Mouse (Mus musculus): ENCODE measurements around the gene Cbr2. TPM values are rescaled to one million over a fixed set of nuclear protein-coding genes. Genes with fewer than 3 reads are reported as not detected.
"Not testable (repeated sequence)": the region's sequence is repeated elsewhere in the genome, so short reads cannot be mapped to it uniquely, and the experiment has no call there.

Cbr2 gene
- 27.8 and 30.7 TPM in 2 replicates for polyA plus RNA-seq (2011; ENCODE audit: insufficient read length, low read depth, missing spikeins)

DNA sequence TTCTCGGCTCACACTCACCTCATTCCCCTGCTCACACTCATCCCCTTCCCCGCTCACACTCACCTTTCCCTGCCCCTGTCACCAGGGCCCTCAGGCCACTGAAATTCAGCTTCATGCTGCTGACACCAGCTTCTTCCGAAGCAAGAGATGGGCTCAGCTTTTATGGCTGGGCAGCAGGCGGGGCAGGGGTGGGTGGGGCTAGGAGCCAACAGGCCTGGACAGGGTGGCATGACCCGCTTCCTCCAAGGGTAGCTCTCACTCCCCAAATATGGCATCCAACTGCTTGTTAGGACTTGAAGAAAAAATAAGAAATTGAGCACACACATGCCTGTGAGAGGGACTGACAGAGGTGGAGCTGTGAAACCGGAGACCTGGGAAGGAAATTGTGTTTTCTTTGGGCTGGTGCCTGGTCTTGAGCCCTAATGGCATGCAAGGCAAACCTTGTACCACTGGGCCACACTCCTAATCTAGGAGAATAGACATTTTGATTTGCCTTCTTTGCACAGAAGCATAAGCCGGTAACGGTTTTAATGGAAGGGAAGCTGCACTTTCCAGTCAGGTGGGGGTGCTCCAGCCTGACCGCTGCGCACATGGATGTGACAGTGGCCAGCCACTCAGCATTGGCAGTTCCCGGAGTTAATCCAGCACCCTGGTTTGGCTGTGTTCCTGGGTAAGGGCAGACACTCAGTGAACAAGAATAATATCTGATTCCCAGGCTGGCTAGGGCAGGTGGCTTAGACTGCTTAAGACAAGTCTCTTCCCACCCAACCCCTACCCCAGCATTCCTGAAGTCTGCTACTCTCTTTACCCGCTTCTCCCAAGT, at the start of gene Cbr2:
TSS of gene Cbr2 (minus strand) at position 257 of the 823 bp plus-strand sequence.
- Histone ChIP-seq H3K4me1 (ENCODE audit: control insufficient read depth, insufficient read depth, low read length) (peaks cover 6% of the 10 kb centered on the region), H3K27ac (ENCODE audit: insufficient read depth, low read length) (peak within 1 kb of the TSS; percentile 18; the same call in 1 of the 2 replicates), H3K4me3 (ENCODE audit: insufficient read depth, low read length) (no peak within 1 kb of the TSS)
- TF ChIP-seq CTCF (IDR thresholded peaks at IDR 0.05; ENCODE audit: borderline replicate concordance, insufficient read depth, low read length) (no peak), POLR2A (IDR thresholded peaks at IDR 0.05; ENCODE audit: low read depth, low read length) (peak; percentile 62; the same call in 1 of the 2 replicates)

DNA sequence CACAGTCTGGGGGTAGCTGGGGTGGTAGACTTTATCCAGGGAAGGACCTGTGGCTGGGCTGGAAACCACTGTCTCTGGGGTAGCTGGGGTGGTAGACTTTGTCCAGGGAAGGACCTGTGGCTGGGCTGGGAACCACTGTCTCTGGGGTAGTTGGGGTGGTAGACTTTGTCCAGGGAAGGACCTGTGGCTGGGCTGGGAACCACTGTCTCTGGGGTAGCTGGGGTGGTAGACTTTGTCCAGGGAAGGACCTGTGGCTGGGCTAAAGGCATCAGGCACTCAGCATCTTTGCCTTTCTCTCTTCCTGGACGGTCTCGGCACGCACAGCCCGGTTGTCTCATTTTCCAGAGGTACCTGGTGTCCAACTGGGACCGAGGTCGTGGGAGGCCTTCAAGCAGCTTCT, 49.4 kb upstream of the Cbr2 start:
- H3K4me1 ChIP-seq (ENCODE audit: control insufficient read depth, insufficient read depth, low read length); H3K27ac ChIP-seq (ENCODE audit: insufficient read depth, low read length); H3K4me3 ChIP-seq (ENCODE audit: insufficient read depth, low read length): not testable (repeated sequence)

DNA sequence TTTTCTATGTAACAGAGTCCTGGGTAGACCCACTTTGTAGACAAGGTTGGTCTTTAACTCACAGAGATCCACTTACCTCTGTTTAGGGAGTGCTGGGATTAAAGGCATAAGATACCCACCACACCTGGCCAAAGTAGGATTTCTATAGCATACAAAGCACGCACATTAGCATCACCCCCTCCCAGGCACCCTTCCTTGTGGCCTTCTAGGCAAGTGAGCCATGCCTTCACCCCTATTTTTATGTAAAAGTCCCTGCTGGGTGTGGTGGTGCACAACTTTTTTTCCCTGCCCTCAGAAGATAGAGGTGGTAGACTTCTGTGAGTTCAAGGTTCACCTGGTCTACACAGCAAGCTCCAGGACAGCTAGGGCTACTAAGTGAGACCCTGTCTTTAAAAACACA, 48.0 kb upstream of the Cbr2 start:
- no peak overlapping the region for H3K27ac ChIP-seq (ENCODE audit: insufficient read depth, low read length)
- no peak for TF ChIP-seq POLR2A (IDR thresholded peaks at IDR 0.05; ENCODE audit: low read depth, low read length)
- no peak for TF ChIP-seq CTCF (IDR thresholded peaks at IDR 0.05; ENCODE audit: borderline replicate concordance, insufficient read depth, low read length)
- H3K4me1 ChIP-seq (ENCODE audit: control insufficient read depth, insufficient read depth, low read length): no peaks in the 10 kb centered on the region
- H3K4me3 ChIP-seq (ENCODE audit: insufficient read depth, low read length): no peak overlapping the region

DNA sequence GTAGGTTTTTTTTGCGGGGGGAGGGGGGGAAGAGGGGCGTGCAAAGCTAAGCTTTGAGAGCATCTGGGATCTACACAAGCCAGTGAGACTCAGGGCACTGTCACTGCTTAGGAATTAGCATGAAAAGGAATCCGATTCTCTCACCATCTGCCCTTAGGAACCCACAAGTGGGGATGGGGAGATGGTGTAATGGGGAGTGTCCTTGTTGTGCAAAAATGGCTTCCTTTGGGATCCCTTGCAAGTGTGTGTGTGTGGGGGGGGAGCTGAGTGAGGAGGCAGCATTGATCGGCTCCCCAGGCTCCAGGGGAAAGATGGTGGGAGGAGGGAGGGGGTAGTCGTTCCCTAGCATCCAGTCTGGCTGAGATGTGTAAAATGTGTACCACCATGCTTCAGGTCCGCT, 45.2 kb upstream of the Cbr2 start:
- TF ChIP-seq CTCF (IDR thresholded peaks at IDR 0.05; ENCODE audit: borderline replicate concordance, insufficient read depth, low read length): no peak
- no peak for TF ChIP-seq POLR2A (IDR thresholded peaks at IDR 0.05; ENCODE audit: low read depth, low read length)
- peaks cover 2% of the 10 kb centered on the region; the same call in 1 of the 2 replicates for H3K4me1 ChIP-seq (ENCODE audit: control insufficient read depth, insufficient read depth, low read length)
- H3K27ac ChIP-seq (ENCODE audit: insufficient read depth, low read length): no peak overlapping the region
- H3K4me3 ChIP-seq (ENCODE audit: insufficient read depth, low read length): no peak overlapping the region

DNA sequence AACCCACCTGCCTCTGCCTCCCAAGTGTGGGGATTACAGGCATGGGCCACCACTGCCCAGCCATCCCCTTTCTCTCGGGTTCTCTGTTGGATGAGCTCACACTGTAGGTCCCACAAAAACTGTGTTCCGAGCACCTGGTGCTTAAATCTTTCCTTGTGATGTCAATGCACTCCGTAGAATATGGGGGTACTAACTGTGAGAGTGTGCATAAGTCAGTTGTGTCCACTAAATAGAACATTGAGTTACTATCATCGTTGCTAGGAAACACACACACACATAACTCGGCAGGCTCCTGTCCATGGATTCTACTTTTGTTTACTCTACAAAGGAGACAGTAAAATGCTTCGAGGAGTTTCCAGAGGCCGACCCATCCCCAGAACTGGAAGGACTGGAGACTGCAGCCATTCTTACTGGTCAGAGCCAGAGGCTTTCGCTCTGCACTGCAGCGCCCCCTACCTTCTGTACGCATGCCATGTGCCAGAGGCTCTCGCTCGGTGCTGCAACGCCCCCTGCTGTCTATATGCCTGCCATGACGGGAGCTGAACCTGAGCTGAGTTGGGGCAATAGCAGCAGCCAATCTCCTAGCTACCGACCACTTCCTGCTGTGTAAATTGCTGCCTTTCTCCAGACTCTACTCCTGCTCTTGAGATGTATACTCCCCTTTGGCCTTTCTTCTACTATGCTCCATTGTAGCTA, 44.0 kb upstream of the Cbr2 start:
- Histone ChIP-seq H3K27ac (ENCODE audit: insufficient read depth, low read length) (no peak overlapping the region), H3K4me1 (ENCODE audit: control insufficient read depth, insufficient read depth, low read length) (peaks cover 2% of the 10 kb centered on the region; the same call in 1 of the 2 replicates), H3K4me3 (ENCODE audit: insufficient read depth, low read length) (no peak overlapping the region)
- peak; percentile 100 for TF ChIP-seq CTCF (IDR thresholded peaks at IDR 0.05; ENCODE audit: borderline replicate concordance, insufficient read depth, low read length)
- no peak for TF ChIP-seq POLR2A (IDR thresholded peaks at IDR 0.05; ENCODE audit: low read depth, low read length)

DNA sequence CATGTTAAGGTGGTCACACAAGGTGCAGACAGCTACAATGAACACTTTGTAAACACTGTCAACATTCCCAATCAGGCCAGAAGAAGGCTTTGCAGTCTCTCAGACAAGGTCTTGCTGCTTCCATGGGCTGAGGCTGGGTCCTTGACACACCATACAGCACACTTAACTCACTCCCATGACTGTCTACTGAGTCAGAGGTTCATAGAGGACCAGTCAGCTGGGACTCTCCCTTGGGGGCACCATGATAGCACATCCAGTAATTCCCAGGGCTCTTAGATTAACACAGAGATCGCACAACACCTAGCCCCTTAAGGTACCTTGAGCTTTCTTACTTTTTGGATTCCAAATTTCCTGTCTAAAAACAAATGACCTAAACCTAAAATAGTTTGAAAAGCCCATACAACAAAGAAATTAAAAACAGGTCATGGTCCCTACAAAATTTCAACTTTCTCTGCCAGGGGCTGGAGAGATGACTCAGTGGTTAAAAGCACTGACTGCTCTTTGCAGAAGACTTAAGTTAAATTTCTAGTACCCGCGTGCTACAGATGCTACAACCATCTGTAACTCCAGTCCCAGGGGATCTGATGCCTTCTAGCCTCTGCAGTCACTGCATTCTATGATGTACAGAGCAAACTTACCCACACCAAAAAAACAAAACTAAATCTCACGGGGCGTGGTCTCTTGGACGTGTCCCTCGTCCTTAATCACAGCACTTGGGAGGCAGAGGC, 41.7 kb upstream of the Cbr2 start:
- H3K4me3 ChIP-seq (ENCODE audit: insufficient read depth, low read length): no peak overlapping the region
- no peak overlapping the region for H3K27ac ChIP-seq (ENCODE audit: insufficient read depth, low read length)
- no peak for TF ChIP-seq CTCF (IDR thresholded peaks at IDR 0.05; ENCODE audit: borderline replicate concordance, insufficient read depth, low read length)
- no peak for TF ChIP-seq POLR2A (IDR thresholded peaks at IDR 0.05; ENCODE audit: low read depth, low read length)
- H3K4me1 ChIP-seq (ENCODE audit: control insufficient read depth, insufficient read depth, low read length): peaks cover 2% of the 10 kb centered on the region; the same call in 1 of the 2 replicates

DNA sequence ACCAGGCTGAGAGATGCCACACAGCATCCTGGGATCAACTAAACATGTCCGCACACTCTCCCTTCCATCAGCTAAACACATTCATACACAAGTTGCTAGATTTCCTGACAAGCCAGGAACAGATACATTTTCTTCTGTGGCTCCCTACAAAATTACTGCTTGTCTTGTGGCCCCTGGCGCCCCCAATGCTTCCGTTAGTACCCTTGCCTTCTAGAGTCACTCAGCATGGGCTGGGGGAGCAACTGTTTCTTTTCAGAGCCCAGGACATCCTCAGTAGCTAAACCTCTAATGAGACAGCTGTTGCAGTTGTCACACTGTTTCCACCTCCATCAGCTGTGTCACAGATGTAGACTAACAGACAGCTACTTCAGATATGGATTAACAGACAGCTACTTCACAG, 40.8 kb upstream of the Cbr2 start:
- TF ChIP-seq POLR2A (IDR thresholded peaks at IDR 0.05; ENCODE audit: low read depth, low read length) (no peak), CTCF (IDR thresholded peaks at IDR 0.05; ENCODE audit: borderline replicate concordance, insufficient read depth, low read length) (no peak)
- Histone ChIP-seq H3K4me3 (ENCODE audit: insufficient read depth, low read length) (no peak overlapping the region), H3K27ac (ENCODE audit: insufficient read depth, low read length) (no peak overlapping the region), H3K4me1 (ENCODE audit: control insufficient read depth, insufficient read depth, low read length) (peaks cover 2% of the 10 kb centered on the region; the same call in 1 of the 2 replicates)

DNA sequence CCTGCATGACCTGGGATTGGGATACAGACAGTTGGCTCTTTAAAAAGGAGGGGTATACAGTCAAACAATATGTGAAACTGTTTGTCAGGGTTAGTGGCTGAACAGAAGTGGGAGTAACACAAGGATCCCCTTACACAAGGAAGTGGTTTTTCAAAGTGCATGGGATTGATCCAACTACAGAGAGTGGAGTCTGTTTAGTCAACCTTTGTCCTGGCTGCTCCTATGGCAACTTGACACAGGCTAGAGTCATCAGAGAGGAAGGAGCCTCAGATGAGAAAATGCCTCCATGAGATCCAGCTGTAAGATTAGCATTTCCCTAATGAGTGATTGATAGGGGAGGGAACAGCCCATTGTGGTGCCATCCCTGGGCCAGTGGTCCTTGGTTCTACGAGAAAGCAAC, 36.3 kb upstream of the Cbr2 start:
- Histone ChIP-seq H3K4me1 (ENCODE audit: control insufficient read depth, insufficient read depth, low read length) (no peaks in the 10 kb centered on the region), H3K27ac (ENCODE audit: insufficient read depth, low read length) (no peak overlapping the region), H3K4me3 (ENCODE audit: insufficient read depth, low read length) (no peak overlapping the region)
- TF ChIP-seq CTCF (IDR thresholded peaks at IDR 0.05; ENCODE audit: borderline replicate concordance, insufficient read depth, low read length): no peak

DNA sequence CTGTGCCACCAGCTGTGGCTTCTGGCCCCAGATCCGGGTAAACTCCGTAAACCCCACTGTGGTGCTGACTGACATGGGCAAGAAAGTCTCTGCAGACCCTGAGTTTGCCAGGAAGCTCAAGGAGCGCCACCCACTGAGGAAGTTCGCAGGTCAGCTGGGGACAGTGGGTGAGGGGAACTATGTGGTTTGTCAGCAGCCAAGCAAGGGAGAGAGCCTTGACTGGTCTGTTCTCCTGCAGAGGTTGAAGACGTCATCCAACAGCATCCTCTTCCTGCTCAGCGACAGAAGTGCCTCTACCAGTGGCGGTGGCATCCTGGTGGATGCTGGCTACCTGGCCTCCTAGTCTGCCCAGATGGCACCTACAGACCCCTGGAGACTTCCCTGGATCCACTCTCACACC, 35.1 kb upstream of the Cbr2 start:
- not testable (repeated sequence) for H3K4me3 ChIP-seq (ENCODE audit: insufficient read depth, low read length)

DNA sequence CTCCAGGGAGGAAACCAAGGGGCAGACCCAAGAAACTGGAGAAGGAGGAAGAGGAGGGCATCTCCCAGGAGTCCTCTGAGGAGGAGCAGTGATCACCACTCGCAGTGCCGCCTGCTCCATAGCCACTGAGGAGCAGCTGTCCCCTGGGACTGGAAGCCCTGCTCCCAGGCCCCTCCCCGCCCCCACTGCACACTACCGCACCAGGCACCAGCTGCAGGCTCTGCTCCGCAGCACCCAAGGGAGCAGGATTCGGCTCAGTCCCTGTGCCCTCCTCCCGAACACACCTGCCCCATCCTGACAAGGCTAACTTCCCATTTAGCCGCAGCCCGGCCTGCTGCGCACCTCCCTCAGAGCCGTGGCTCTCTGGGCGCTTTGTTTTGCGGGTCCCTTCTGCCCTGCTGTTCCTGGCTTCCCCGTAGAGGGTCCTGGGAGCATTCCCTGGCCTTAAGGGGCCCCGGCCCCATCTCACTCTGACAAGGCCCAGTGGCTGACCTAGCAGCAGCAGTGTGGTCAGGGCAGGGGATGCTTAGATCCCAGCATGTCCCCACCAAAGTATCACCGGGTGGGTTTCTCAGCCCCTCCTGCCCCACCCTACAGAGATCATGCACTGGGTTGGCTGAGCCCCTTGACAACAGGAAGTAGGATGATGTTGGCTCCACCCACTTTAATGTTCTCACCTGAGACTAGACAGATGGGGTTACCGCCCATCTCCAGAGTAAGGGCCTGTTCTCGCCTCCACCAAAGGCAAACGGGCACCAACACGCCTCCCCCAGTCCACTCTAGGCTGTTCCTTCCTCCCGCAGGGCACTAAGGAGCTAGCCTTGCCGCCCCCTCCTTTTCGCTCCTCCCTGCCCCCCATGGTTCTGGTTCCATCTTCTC, 31.4 kb upstream of the Cbr2 start:
- H3K4me3 ChIP-seq (ENCODE audit: insufficient read depth, low read length); H3K27ac ChIP-seq (ENCODE audit: insufficient read depth, low read length); H3K4me1 ChIP-seq (ENCODE audit: control insufficient read depth, insufficient read depth, low read length): not testable (repeated sequence)

More for the DNA sequence above, 35.1 kb upstream of the Cbr2 start:
- not testable (repeated sequence) for H3K27ac ChIP-seq (ENCODE audit: insufficient read depth, low read length); H3K4me1 ChIP-seq (ENCODE audit: control insufficient read depth, insufficient read depth, low read length)

DNA sequence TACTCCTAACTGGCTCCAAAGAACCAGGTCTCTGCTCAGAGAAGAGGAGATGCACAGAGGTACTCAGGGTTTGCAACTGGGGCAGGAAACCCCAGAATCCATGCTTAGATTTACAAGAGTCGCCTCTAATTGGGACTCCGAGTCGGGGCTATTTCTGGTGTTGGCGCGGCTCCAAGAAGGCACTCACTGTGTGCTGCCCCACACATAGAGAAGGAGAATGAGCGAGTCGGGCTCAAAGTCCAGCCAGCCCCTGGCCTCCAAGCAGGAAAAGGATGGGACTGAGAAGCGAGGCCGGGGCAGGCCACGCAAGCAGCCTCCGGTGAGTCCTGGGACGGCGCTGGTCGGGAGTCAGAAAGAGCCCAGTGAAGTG, 30.7 kb upstream of the Cbr2 start, which contains the start of gene Hmga1b:
TSS of gene Hmga1b (plus strand) at position 123 of the 370 bp plus-strand sequence.
- not testable (repeated sequence) for H3K4me3 ChIP-seq (ENCODE audit: insufficient read depth, low read length); H3K27ac ChIP-seq (ENCODE audit: insufficient read depth, low read length); H3K4me1 ChIP-seq (ENCODE audit: control insufficient read depth, insufficient read depth, low read length)
